Mouse (Mus musculus) CH12.LX (cell line): ENCODE measurements at regions not wholly inside any gene's neighbourhood (a gene's known extent, or its start where the extent isn't known, plus 50 kb on each side); places are given as distances from the start of the nearest gene placed in this dataset.
A peak's percentile ranks its signal among the peaks of the same experiment; 100 is the strongest.

Source experiments
- DNase-seq: peaks from one replicate; pipeline ENCODE4 v3.0.0-alpha.2; 2013; ENCODE audit errors: extremely low read depth
- H3K27ac ChIP-seq: 2 replicates; pipeline ENCODE4 v1.5.1; 2012; ENCODE audit warnings: low read depth, mild to moderate bottlenecking, control low read depth, moderate library complexity; ENCODE audit not compliant: insufficient read depth
- H3K27me3 ChIP-seq: replicated peaks from 2 replicates; pipeline ENCODE3; 2012; ENCODE audit warnings: inconsistent platforms
- H3K36me3 ChIP-seq, 2 experiments: replicated peaks in 1 of 2; 2 replicates each; pipeline versions ENCODE3 to v1.6.1; 2012; ENCODE audit warnings: inconsistent platforms in 1 of 2, low read length in 1 of 2, mild to moderate bottlenecking in 1 of 2, mixed read lengths in 1 of 2, moderate library complexity in 1 of 2; ENCODE audit not compliant: control insufficient read depth in 1 of 2, insufficient read depth in 1 of 2
- H3K4me1 ChIP-seq, 2 experiments: 2 replicates each; pipeline ENCODE4 v1.6.1; 2012; ENCODE audit warnings: inconsistent platforms in 1 of 2, moderate library complexity in 1 of 2; ENCODE audit not compliant: insufficient read depth in 2 of 2, control insufficient read depth in 1 of 2
- H3K4me2 ChIP-seq: 2 replicates; pipeline ENCODE4 v1.6.1; 2012; ENCODE audit warnings: low read depth, mild to moderate bottlenecking, control low read depth; ENCODE audit not compliant: poor library complexity, insufficient read depth, severe bottlenecking
- H3K4me3 ChIP-seq, 3 experiments: fragments of 150-350 bp in 1 of 3; sonication (generic) in 1 of 3; replicated peaks in 1 of 3; 2 replicates each; pipeline versions ENCODE3 to v1.5.1; 2011 to 2012; ENCODE audit warnings: low read depth in 2 of 3, low read length in 2 of 3, mild to moderate bottlenecking in 2 of 3, moderate library complexity in 2 of 3, control low read depth in 1 of 3, improper control_type of control experiment in 1 of 3, inconsistent platforms in 1 of 3, mixed read lengths in 1 of 3; ENCODE audit not compliant: poor library complexity in 1 of 3
- H3K79me2 ChIP-seq: replicated peaks from 2 replicates; pipeline ENCODE4 v1.6.1; 2012; ENCODE audit warnings: mild to moderate bottlenecking, moderate library complexity; ENCODE audit not compliant: control insufficient read depth, poor library complexity, insufficient read depth, severe bottlenecking; ENCODE audit errors: extremely low read depth
- H3K9ac ChIP-seq: 2 replicates; pipeline ENCODE4 v1.6.1; 2012; ENCODE audit warnings: low read depth, mild to moderate bottlenecking, control low read depth, moderate library complexity; ENCODE audit not compliant: insufficient read depth
- H3K9me3 ChIP-seq: replicated peaks from 2 replicates; pipeline ENCODE3; 2012; ENCODE audit warnings: low read length, inconsistent platforms, mixed read lengths
- BHLHE40 ChIP-seq: IDR thresholded peaks from 2 replicates; pipeline ENCODE4 v1.6.1; 2011; ENCODE audit warnings: mild to moderate bottlenecking, low read depth, low read length, improper control_type of control experiment
- CHD1 ChIP-seq: IDR thresholded peaks from 2 replicates; pipeline ENCODE4 v1.6.1; 2012; ENCODE audit warnings: low read depth, low read length, improper control_type of control experiment, inconsistent platforms
- CHD2 ChIP-seq: IDR thresholded peaks from 2 replicates; pipeline ENCODE4 v1.6.1; 2011; ENCODE audit warnings: low read length, improper control_type of control experiment
- CTCF ChIP-seq, 2 experiments: IDR thresholded peaks in 1 of 2; conservative IDR thresholded peaks in 1 of 2; 2 replicates each; pipeline ENCODE4 v1.5.1; 2011 to 2012; ENCODE audit warnings: low read depth in 2 of 2, low read length in 2 of 2, improper control_type of control experiment in 1 of 2, inconsistent platforms in 1 of 2, mild to moderate bottlenecking in 1 of 2, moderate library complexity in 1 of 2
- E2F4 ChIP-seq: IDR thresholded peaks from 2 replicates; pipeline ENCODE4 v1.6.1; 2011; ENCODE audit warnings: low read depth, low read length, improper control_type of control experiment; ENCODE audit not compliant: insufficient replicate concordance
- ELF1 ChIP-seq: IDR thresholded peaks from 2 replicates; pipeline ENCODE4 v1.6.1; 2014; ENCODE audit warnings: low read depth, mild to moderate bottlenecking, inconsistent platforms, low read length, improper control_type of control experiment
- EP300 ChIP-seq: IDR thresholded peaks from 2 replicates; pipeline ENCODE4 v1.6.1; 2011; ENCODE audit warnings: low read length, improper control_type of control experiment
- ETS1 ChIP-seq: conservative IDR thresholded peaks from 2 replicates; pipeline ENCODE4 v1.6.1; 2012; ENCODE audit warnings: low read depth, mild to moderate bottlenecking, inconsistent platforms, low read length, improper control_type of control experiment, moderate library complexity
- GABPA ChIP-seq: IDR thresholded peaks from 2 replicates; pipeline ENCODE4 v1.6.1; 2012; ENCODE audit warnings: low read depth, low read length, improper control_type of control experiment, inconsistent platforms; ENCODE audit not compliant: insufficient replicate concordance
- HCFC1 ChIP-seq: IDR thresholded peaks from 2 replicates; pipeline ENCODE4 v1.6.1; 2012; ENCODE audit warnings: low read depth, mild to moderate bottlenecking, inconsistent platforms, low read length, improper control_type of control experiment
- IRF4 ChIP-seq: IDR thresholded peaks from 2 replicates; pipeline ENCODE4 v1.6.1; 2014; ENCODE audit warnings: low read depth, mild to moderate bottlenecking, inconsistent platforms, low read length, improper control_type of control experiment
- JUN ChIP-seq: IDR thresholded peaks from 2 replicates; pipeline ENCODE4 v1.6.1; 2011; ENCODE audit warnings: low read depth, mild to moderate bottlenecking, low read length, improper control_type of control experiment, moderate library complexity; ENCODE audit not compliant: insufficient read depth
- JUND ChIP-seq: conservative IDR thresholded peaks from 2 replicates; pipeline ENCODE4 v1.6.1; 2011; ENCODE audit warnings: low read depth, low read length, improper control_type of control experiment
- KAT2A ChIP-seq: IDR thresholded peaks from 2 replicates; pipeline ENCODE4 v1.6.1; 2012; ENCODE audit warnings: low read length, improper control_type of control experiment, inconsistent platforms; ENCODE audit not compliant: insufficient replicate concordance
- MAFK ChIP-seq: IDR thresholded peaks from 2 replicates; pipeline ENCODE4 v1.6.1; 2011; ENCODE audit warnings: low read length, improper control_type of control experiment; ENCODE audit not compliant: insufficient replicate concordance
- MAX ChIP-seq: IDR thresholded peaks from 2 replicates; pipeline ENCODE4 v1.6.1; 2011; ENCODE audit warnings: low read length, improper control_type of control experiment
- MAZ ChIP-seq: IDR thresholded peaks from 2 replicates; pipeline ENCODE4 v1.6.1; 2012; ENCODE audit warnings: low read depth, mild to moderate bottlenecking, inconsistent platforms, low read length, improper control_type of control experiment, moderate library complexity
- MEF2A ChIP-seq: IDR thresholded peaks from 2 replicates; pipeline ENCODE4 v1.6.1; 2014; ENCODE audit warnings: low read depth, mild to moderate bottlenecking, inconsistent platforms, low read length, improper control_type of control experiment, borderline replicate concordance
- MXI1 ChIP-seq: IDR thresholded peaks from 2 replicates; pipeline ENCODE4 v1.6.1; 2011; ENCODE audit warnings: mild to moderate bottlenecking, low read depth, low read length, improper control_type of control experiment
- MYC ChIP-seq: IDR thresholded peaks from 2 replicates; pipeline ENCODE4 v1.6.1; 2011; ENCODE audit warnings: low read depth, mild to moderate bottlenecking, improper control_type of control experiment, low read length
- NELFE ChIP-seq: IDR thresholded peaks from 2 replicates; pipeline ENCODE4 v1.6.1; 2011; ENCODE audit warnings: low read depth, low read length, improper control_type of control experiment
- NRF1 ChIP-seq: IDR thresholded peaks from 2 replicates; pipeline ENCODE4 v1.6.1; 2014; ENCODE audit warnings: low read depth, mild to moderate bottlenecking, inconsistent platforms, low read length, improper control_type of control experiment, moderate library complexity
- PAX5 ChIP-seq: IDR thresholded peaks from 2 replicates; pipeline ENCODE4 v1.6.1; 2012; ENCODE audit warnings: low read length, inconsistent platforms, mixed read lengths
- POLR2A ChIP-seq: IDR thresholded peaks from 2 replicates; pipeline ENCODE4 v1.6.1; 2011; ENCODE audit warnings: low read depth, mild to moderate bottlenecking, improper control_type of control experiment, low read length
- POLR2AphosphoS2 ChIP-seq: IDR thresholded peaks from 2 replicates; pipeline ENCODE4 v1.6.1; 2011; ENCODE audit warnings: low read depth, low read length, improper control_type of control experiment
- RAD21 ChIP-seq: IDR thresholded peaks from 2 replicates; pipeline ENCODE4 v1.6.1; 2011; ENCODE audit warnings: low read depth, mild to moderate bottlenecking, low read length, improper control_type of control experiment, moderate library complexity
- RCOR1 ChIP-seq: conservative IDR thresholded peaks from 2 replicates; pipeline ENCODE4 v1.6.1; 2012; ENCODE audit warnings: low read depth, mild to moderate bottlenecking, inconsistent platforms, low read length, improper control_type of control experiment
- SIN3A ChIP-seq: IDR thresholded peaks from 2 replicates; pipeline ENCODE4 v1.6.1; 2012; ENCODE audit warnings: low read length, improper control_type of control experiment, inconsistent platforms
- SMC3 ChIP-seq: IDR thresholded peaks from 2 replicates; pipeline ENCODE4 v1.6.1; 2011; ENCODE audit warnings: low read depth, low read length, improper control_type of control experiment
- TBP ChIP-seq: conservative IDR thresholded peaks from 2 replicates; pipeline ENCODE4 v1.6.1; 2011; ENCODE audit warnings: low read depth, low read length, improper control_type of control experiment
- TCF12 ChIP-seq: IDR thresholded peaks from 2 replicates; pipeline ENCODE4 v1.6.1; 2014; ENCODE audit warnings: low read depth, mild to moderate bottlenecking, inconsistent platforms, low read length, improper control_type of control experiment
- UBTF ChIP-seq: IDR thresholded peaks from 2 replicates; pipeline ENCODE4 v1.6.1; 2012; ENCODE audit warnings: low read depth, mild to moderate bottlenecking, inconsistent platforms, low read length, improper control_type of control experiment, moderate library complexity
- USF1 ChIP-seq: IDR thresholded peaks from 2 replicates; pipeline ENCODE4 v1.6.1; 2014; ENCODE audit warnings: low read depth, mild to moderate bottlenecking, inconsistent platforms, low read length, improper control_type of control experiment
- USF2 ChIP-seq: conservative IDR thresholded peaks from 2 replicates; pipeline ENCODE4 v1.6.1; 2011; ENCODE audit warnings: low read depth, low read length, improper control_type of control experiment
- ZC3H11A ChIP-seq: IDR thresholded peaks from 2 replicates; pipeline ENCODE4 v1.6.1; 2012; ENCODE audit warnings: low read depth, mild to moderate bottlenecking, inconsistent platforms, low read length, improper control_type of control experiment
- ZKSCAN1 ChIP-seq: IDR thresholded peaks from 2 replicates; pipeline ENCODE4 v1.6.1; 2012; ENCODE audit warnings: low read depth, inconsistent platforms, low read length, improper control_type of control experiment, borderline replicate concordance
- ZMIZ1 ChIP-seq: IDR thresholded peaks from 2 replicates; pipeline ENCODE4 v1.6.1; 2012; ENCODE audit warnings: low read depth, mild to moderate bottlenecking, inconsistent platforms, low read length, improper control_type of control experiment
- ZNF384 ChIP-seq: IDR thresholded peaks from 2 replicates; pipeline ENCODE4 v1.6.1; 2012; ENCODE audit warnings: low read depth, low read length, improper control_type of control experiment, inconsistent platforms
- dilution Hi-C: fragments of 300-500 bp; cut with MboI; formaldehyde crosslinking; loops from 2 replicates; pipeline ENCODE4 v1.14.3; 2020; ENCODE audit warnings: low sequenced_read_pairs; ENCODE audit not compliant: extremely low pct_unique_long_range_greater_than_20kb, extremely low pct_ligation_motif_present
- in situ Hi-C: fragments of 300-500 bp; cut with MboI; formaldehyde crosslinking; loops from 3 replicates; pipeline ENCODE4 v1.14.3; 2019; ENCODE audit warnings: low sequenced_read_pairs, low pct_ligation_motif_present, low pct_unique_long_range_greater_than_20kb, mixed read lengths

DNA sequence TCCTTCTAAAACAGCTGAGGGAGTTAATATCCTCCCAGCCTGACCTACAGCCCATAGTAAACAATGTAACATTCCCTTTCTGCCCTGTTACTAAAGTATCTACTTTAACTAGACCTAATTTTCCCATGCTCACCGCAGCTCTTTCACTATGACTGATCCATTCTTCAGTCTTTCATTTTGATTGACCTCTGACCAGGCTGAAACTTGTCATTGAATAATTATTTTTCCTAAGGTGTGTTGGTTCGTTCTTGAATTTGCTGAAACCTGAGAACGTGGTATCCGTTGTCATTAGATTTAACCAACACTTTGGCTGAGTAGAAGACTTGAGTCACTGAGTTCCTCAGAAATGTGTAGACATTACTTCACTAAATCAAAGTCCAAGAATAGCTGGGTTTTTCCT is 168.7 kb downstream of the Sptssa start:
- H3K9me3 ChIP-seq = no peaks in the 10 kb centered on the region
- no peak overlapping the region for H3K9ac ChIP-seq
- H3K4me3 ChIP-seq = no peak overlapping the region
- peak; percentile 75 for TF ChIP-seq MYC
- peak; percentile 96 for TF ChIP-seq JUND
- TF ChIP-seq USF1 = no peak
- no peak for TF ChIP-seq KAT2A
- peak; percentile 89; the same call in 1 of the 2 replicates for TF ChIP-seq CHD1
- no peak for TF ChIP-seq USF2
- TF ChIP-seq POLR2AphosphoS2 = no peak
- no peak for TF ChIP-seq NRF1
- no peak for TF ChIP-seq GABPA
- no peak for TF ChIP-seq ZKSCAN1
- no peak for TF ChIP-seq SIN3A
- peak; percentile 89 for TF ChIP-seq MEF2A
- TF ChIP-seq ETS1 = peak; percentile 88
- TF ChIP-seq ELF1 = no peak
- TF ChIP-seq MAZ = 0 out of 2 replicates have a peak, but pooled peaks have one; percentile 48
- TF ChIP-seq ZC3H11A = no peak
- peak; percentile 99 for TF ChIP-seq IRF4
- peak; percentile 94 for TF ChIP-seq EP300
- peak; percentile 70; the same call in 1 of the 2 replicates for TF ChIP-seq BHLHE40
- TF ChIP-seq CTCF (conservative IDR thresholded peaks at IDR 0.05 in 1 of 2, IDR thresholded peaks at IDR 0.05 in 1 of 2; ENCODE audit: low read depth in 2 of 2, low read length in 2 of 2) = no peak
- no peak for TF ChIP-seq UBTF
- TF ChIP-seq RCOR1 = no peak
- no peak for TF ChIP-seq E2F4
- peak; percentile 41; the same call in 1 of the 2 replicates for TF ChIP-seq MAX
- no peak for TF ChIP-seq HCFC1
- TF ChIP-seq PAX5 = no peak
- no peak for TF ChIP-seq ZNF384
- TF ChIP-seq RAD21 = no peak; the same call in 1 of the 2 replicates
- TF ChIP-seq TBP = no peak
- peak; percentile 80 for TF ChIP-seq JUN
- TF ChIP-seq ZMIZ1 = no peak
- TF ChIP-seq TCF12 = peak; percentile 53
- TF ChIP-seq POLR2A = no peak
- TF ChIP-seq SMC3 = peak; percentile 10; the same call in 1 of the 2 replicates
- peak; percentile 67 for TF ChIP-seq MAFK
- no peak for TF ChIP-seq NELFE
- no peak for TF ChIP-seq MXI1
- TF ChIP-seq CHD2 = 0 out of 2 replicates have a peak, but pooled peaks have one; percentile 49
- TF ChIP-seq, all 38 proteins: peak for 15
- H3K4me1 ChIP-seq = peaks cover 0 to 24% of the 10 kb centered on the region in 2 experiments; a peak in 2 of 4 replicates
- H3K4me2 ChIP-seq = peak overlapping the region; percentile 36; the same call in 1 of the 2 replicates
- H3K27ac ChIP-seq = no peak overlapping the region
- dilution Hi-C loops = no loop called here
- H3K79me2 ChIP-seq = no peaks in the 10 kb centered on the region
- peak; percentile 80 for DNase-seq
- in situ Hi-C loops = loop anchor here (25.0 kb wide), 2 partner anchors 175 to 275 kb away; partner anchors contain the start of gene Egln3
- H3K27me3 ChIP-seq = no peaks in the 10 kb centered on the region
- no peaks in the 10 kb centered on the region for H3K36me3 ChIP-seq
